Mouse (Mus musculus): ENCODE measurements at regions not wholly inside any gene's neighbourhood (a gene's known extent, or its start where the extent isn't known, plus 50 kb on each side); places are given as distances from the start of the nearest gene placed in this dataset.

DNA sequence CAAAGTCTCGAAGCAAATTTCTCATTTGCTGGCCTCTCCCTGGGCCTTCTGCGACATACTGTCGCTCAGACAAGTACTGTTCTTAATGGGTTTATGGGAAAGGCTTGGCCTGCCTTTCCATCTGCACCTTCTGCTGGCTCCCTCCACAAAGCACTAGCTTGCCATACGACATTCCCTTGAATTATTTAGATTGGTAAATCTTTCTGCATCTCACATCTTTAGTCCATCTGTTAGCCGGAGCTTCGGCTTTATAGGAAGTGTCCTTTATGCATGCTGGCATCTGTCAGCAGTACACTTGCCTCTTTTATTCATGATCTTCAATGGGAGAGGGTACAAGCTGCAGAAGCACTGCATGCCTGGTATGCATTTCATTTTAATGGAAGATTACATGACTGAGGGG lies 470.6 kb downstream of the Nuf2 start:
- intact Hi-C loops (cut with DNase I): no loop called here

DNA sequence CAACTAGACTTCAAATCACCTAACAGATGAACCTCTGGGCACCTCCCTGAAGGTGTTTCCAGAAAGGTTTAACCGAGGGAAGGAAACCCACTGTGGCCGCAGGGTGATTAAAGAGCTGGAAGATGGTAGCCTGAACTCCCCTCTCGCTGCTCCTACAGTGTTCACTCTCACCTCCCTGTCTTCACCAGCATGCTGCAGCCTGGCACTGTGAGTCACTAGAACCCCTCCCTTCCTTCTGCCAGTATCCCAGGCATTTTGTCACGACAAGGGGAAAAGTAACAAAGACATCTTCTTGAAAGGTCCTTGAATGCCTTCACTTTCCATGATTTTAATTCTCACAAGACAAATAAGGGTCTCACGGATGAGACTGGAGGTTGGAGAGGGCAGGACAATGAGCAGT lies 471.1 kb downstream of the Nuf2 start:
- intact Hi-C loops (cut with DNase I): no loop called here

DNA sequence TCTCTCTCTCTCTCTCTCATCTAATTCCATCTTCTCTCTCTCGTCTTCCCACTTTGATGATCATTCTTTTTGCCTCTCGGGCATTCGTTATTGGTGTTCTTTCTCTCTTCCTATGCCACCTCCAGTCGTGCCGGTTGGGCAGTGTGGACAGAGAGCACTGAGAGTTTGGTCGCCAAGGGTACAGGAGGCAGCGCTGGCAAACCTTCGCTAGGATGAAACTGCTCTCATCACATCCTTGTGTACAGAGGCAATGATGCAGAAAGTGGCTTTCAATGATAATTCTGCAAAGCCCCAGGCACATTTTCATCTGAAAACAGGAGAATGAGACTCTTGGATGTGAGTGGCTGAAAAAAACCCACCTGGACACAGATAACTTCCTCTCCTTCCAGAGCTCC lies 479.4 kb downstream of the Nuf2 start:
- intact Hi-C loops (cut with DNase I): no loop called here

DNA sequence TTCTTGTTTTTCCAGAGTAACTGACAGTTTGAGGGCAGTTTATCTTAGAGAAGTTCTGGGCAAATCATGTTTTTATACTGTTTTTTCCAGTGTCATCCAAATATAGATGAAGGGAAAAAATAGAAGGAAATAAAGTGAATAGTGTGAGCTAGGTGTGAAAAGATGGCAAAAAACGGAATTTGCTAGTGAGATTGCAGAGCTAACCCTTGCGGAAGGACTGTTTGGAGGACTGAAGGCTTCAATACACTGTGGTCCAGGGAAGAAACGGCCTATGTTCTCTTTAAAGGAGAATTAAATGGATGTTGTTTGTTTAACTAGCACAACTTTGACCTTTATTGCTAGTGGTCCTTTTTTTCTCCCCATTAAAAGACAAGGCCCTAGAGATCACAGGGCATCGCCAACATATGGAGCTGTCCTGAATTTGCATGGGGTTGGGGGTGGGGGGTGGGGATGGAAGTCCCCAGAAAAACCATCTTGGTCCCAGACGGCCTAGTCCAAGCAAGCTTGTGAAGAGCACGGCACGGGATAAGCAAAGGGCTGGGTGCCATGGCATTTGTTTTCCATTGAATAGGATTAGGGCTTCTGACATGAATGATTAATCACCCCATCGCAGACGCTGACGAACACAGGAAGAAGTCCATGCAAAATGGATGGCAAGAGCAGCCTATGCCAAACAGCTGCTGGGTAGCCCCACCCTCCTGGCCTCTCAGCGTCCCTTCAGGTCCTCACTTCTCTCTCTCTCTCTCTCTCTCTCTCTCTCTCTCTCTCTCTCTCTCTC lies 480.0 kb downstream of the Nuf2 start:
- intact Hi-C loops (cut with DNase I): no loop called here

DNA sequence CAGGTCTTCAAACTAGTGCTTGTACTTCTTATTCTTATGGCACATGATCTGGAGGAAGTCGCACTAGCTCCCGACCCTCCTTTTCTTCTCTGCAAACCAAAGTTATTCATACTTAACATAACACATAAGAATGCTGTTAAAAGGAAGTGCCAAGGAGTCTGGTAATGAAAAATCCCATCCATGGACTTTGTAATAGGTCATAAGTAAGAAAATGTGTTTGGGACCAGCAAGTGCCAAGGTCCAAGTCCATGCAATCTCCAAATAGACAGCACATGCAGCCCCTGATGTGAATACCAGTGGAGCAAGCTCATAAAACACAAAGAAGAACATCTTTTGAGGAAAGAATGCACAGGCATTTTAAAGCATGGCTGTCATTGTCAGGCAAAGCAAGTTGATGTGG lies 481.4 kb downstream of the Nuf2 start:
- intact Hi-C loops (cut with DNase I): no loop called here

DNA sequence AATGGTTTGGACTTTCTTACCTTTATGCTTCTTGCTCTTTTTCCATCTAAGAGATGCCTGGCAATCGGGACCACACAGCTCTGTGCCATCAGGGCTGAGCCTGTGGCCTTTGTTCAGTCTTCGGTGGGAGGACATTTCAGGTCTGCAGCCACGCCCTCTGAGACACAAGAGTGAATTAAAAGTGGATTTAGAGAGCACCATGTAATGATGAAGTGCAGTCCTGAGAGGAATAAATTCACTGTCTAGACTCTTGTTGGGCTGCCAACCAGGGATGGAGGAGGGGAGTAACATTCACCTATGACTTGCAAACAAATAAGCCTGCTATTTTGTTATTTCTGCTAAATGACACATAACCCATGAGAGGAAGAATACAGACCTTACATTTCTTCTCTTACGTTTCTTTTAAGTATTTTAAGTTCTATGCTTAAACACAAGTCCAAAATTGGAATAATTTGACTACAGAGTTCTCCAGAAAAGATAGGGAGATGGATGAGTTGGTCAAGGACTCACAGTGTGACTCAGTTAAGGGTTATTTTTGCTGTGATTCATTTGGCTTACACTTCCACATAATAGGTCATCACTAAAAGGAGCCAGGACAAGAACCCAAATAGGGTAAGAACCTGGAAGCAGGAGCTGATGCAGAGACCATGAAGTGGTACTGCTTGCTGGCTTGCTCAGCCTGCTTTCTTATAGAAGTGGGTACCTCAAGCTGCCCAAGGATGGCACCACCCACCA lies 484.3 kb downstream of the Nuf2 start:
- intact Hi-C loops (cut with DNase I): no loop called here

DNA sequence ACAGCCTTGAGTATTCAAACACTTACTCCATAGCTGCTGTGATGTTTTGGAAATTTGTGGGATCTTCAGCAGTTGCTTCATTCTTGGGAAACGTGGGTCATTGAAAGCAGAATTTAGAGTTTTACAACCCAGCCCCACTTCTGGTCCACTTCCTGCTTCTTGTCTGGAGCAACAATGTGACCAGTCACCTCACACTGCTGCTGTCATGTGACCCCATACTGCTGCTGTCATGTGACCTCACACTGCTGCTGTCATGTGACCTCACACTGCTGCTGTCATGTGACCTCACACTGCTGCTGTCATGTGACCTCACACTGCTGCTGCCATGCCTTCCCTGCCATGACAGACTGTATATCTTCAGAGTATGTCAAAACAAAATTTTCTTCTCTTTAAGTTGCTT lies 497.7 kb downstream of the Nuf2 start:
- intact Hi-C loops (cut with DNase I): no loop called here

DNA sequence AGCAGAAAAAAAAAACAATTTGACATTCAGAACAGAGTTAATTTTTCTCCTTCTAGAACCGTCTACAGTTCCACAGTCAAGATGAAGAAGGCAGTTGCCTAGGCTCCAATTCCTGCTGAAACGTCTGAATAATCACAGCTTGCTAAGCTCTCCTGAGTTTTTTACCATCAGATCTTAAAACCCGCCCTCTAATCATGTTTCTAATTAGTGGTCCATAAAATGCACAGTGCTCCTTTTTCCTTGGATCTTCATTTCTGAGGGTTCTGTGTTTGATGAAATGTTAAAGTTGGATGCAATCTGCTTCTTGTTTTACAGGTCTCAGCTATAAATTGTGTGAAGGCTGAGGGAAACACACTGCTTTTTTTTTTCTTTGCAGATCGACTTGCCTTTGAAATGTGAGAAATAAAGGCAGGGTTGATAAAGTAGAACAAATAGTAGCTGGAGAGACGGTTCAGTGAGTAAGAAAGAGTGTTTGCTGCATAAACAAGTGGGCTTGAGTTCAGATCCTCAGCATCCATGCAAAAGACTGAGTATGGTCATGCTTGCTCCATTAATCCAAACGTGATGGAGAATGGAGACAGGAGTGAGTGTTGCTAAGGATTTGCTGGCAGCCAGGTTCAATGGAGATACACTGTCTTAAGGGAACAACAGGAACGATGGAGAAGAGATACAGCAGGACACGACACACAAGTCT lies 499.3 kb downstream of the Nuf2 start:
- intact Hi-C loops (cut with DNase I): no loop called here

DNA sequence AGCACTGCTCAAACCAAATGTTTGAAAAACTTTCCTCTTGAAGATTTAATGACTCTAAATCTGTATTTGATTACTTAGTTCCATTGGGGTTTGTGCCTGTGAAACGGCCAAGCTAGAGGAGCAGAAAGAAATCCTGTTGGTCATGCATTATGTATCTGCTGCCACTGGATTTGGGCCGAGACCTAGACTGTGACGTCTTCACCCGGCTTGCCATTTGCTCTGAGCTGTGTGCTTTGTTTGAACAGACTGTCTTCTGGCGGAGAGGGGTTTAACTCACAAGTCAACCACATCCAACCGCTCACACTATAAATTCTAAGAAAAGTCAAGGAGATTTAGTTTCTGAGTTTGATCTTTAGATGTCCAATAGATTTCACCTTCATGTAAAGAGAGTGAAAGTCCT lies 503.6 kb downstream of the Nuf2 start:
- intact Hi-C loops (cut with DNase I): no loop called here

DNA sequence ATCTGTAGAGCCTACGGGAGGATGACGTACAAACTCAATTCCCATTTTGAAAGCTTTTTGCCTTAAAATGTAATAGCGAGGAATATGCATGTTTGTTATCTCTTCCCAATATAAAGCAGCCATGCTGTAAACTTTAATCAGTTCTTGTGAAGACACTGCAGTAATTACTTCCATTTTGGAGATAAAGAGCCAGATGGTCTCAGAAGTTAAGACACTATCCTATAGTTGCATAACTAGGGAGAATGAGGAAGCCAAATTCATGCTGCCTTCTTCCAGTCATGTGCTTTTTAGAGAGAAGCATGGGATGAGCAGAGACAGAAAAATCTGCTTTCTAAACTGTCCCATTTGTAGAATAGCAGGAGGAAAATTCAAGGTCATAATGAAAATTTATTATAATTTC lies 504.0 kb downstream of the Nuf2 start:
- intact Hi-C loops (cut with DNase I): no loop called here

DNA sequence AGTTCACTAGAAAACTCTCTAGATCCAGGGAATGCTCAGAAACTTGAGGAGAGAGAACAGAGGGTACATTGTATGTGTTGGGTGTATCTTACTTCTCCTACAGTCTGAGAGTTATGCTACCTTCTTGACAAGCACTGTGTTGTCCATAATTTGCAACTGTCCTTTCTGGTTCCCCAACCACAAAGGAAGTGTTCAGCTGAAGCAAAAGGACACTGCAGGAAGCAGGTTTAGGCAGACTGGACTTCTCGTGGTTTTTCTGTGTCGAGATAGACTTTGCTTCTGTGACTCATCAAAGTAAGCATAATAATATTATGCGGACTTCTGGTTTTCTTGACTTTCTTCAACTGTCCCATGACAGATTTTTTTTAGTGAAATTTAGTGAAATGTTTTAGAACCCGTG lies 506.7 kb downstream of the Nuf2 start:
- intact Hi-C loops (cut with DNase I): no loop called here

DNA sequence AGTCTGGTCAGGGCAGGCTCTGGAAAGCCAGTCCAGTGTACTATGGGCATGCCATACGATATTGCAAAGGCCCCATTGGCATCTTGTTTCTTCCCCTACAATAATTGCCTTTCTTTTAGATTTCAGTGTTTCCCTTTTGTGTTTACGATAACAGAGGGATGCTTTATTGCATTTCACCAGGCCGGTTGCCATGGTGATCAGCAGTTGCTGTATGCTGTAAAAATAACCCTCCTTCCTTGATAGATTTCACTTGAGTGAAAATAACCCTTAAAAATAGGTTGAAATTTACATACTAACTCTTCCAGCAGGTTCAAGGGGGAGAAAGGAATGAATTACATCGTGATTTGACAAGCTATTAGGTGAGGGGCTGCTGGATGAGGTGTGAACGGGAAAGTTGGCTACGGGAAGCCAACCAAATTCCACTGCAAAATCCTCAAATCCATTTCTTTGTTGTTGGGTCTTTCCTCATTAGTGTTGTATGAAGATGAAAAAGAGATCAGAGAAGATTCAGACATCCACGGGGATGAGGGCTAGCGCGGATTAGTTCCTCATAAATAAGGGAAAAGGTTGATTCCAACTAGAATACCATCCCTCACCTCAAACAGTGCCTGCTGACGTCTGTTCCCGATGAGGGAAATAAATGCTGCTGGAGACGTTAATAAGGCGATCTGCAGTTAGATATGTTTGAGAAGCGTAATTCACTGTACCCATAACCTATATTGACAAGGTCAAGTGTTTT lies 539.6 kb downstream of the Nuf2 start:
- intact Hi-C loops (cut with DNase I): no loop called here

DNA sequence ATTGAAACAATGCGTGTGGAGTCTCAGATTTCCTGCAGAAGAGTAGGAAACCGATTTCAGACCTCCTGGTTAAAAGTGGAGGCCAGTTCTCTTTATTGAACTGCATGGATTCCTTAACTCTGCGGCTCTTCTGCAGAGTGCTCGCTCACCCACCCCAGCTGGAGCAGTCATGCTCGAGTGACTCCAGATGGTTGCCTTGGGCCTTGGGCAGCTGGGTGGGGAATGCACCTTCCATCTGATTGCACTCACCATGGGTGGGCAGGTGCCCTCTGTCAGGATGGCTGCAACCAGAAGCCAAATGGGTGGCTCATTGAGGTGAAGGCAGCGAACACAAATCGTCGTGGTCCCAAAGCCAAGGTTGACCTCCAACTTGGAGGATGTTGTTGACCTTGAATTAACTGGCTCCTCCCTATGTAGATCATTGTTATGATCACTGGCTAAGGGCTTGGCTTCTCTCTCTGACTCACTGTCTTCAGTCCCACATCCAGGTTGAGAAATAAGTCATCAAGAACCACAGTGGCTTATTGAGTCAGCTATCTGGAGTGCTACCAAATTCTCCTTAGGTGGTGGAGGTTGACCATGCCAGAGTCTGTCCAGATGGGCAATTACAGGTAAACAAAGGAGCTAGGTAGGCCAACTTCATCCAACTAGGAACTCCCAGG lies 543.1 kb upstream of the Pbx1 start:
- intact Hi-C loops (cut with DNase I): no loop called here

DNA sequence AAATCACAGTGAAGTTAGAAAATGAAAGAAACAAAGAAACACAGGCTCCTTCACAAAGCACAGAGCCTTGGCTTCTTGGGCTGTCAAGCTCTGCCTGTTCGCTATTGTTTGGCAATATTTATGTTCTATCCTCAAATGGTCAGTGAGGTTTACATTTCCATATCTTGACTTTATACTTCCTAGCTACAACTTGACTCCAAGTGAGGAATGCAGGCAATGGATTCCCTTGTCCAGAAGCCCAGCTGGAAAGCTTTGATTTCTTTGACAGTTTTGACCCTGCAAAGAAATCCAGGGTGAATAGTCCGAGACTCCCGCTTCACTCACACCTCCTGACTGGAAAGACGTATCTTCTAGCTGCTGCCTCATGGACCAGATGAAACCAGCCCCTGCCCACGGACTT lies 537.3 kb upstream of the Pbx1 start:
- intact Hi-C loops (cut with DNase I): no loop called here

DNA sequence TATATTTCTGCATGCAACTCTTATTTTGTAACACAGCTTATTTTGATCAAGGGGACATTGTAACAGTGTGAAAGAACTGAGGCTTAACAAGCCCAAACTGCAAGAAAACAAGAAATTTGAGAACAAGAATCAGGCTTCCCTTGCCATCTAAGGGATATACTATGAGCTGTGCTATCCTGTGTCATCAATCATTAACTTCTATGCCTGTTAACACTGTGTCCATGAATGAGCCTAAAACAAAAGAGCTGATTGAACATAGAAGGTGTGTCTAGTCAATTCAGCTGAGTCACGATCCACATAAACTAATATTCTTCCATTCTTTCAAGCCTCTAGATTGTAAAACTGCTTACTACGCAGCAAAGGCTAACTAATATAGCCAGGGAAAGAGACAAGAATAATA lies 535.3 kb upstream of the Pbx1 start:
- intact Hi-C loops (cut with DNase I): no loop called here

DNA sequence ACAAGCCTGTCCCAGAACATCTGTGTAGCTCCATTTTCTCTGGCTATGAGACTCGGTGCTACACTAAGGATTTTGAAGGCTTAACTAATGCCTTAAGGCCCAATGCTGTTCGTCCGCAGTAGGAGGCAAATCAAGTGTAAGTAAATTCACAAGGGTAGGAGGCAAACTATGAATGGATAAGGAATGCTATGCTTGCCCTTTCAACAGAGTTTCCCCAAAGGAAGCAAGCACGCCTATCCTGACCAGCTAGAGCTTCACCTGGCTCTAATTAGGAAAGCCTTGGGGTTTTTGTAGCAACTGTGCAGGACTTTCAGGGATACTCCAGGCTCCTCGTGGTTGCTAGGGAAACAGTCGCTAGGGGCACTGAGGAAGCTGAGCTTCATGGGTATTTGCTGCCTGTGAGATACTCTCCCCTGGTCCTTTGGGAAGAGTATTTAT lies 532.4 kb upstream of the Pbx1 start:
- intact Hi-C loops (cut with DNase I): no loop called here

DNA sequence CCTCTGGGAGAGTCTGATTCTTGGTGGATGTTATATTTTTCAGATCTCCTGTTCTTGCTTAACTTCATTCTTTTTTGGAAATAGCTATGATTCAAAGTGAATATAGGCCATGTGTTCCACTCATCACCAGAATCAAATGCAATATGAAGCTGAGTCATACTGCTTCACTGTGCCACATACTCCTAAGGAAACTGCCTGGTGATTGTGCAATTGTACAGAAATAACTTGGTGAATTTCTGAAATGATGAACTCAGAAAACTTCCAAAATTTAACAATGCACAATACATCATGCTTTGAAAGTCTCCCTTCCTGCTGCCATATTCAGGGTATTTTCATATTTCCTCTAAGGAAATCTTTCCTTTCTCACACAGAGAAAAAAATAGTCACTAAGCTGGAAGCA lies 518.9 kb upstream of the Pbx1 start:
- intact Hi-C loops (cut with DNase I): no loop called here

DNA sequence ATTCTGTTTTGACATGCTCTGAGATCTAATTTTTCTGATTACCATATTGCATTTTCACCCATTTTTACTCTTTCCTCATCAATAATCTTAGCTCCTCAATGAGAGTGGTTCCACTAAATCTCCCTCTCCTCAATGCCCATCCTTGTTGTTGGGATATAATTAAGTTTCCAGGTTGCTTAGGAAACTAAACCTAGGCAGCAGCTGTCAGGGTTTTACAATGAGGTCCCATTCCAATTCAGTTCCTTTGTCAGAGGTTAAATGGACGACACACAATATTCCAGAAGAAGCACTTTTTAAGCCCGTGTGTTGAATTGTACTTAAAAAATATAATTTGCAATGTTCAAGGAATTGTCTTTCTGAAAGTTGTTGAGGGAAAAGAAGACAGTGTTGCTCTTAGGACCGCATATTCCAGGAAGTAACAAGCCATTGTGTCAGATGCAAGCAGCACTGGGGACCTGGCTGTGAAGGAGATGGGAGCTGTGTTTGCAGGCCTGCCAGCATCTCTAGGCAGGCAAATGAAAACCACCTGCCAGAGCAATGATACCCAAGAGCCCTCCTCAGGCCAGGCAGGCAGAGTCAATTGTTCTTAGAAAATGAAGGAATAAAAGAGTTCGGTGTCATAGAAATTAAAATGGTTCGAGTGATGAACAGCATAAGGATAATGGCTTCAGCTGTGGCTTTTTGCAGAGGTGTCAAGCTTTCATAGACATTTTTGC lies 492.2 kb upstream of the Pbx1 start:
- intact Hi-C loops (cut with DNase I): no loop called here

DNA sequence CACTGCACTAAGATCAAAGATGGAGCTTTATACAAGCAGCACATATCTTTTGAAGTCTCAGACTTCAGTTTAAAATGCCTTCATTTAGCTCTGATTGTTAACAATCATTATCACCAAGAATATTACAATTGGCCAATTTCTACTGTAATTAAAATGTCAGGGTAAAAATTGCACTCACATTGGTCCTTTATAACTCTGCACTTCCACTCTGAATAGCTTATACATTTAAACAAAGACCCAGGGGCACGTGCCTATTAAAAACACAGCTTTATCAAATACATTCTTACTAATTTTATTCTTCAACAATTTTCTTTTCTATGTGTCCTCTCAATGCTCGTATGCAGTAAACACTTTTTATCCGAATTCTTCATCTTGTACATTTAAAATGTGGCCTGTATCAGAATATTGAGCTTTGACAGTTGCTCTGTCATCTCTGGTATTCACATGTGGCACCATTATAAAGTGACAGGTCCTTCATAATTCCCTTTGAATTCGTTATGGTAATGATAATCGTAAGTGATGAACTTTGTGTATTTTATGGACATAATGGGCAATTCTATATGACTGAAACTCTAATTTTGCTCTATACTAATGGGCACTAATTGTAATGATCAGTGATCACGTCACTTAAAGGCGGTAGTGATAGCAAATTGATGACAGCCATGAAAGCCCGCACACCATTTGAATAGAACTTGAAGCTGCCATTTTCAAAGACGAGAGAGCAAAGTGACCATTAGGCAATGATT lies 486.4 kb upstream of the Pbx1 start:
- intact Hi-C loops (cut with DNase I): no loop called here

DNA sequence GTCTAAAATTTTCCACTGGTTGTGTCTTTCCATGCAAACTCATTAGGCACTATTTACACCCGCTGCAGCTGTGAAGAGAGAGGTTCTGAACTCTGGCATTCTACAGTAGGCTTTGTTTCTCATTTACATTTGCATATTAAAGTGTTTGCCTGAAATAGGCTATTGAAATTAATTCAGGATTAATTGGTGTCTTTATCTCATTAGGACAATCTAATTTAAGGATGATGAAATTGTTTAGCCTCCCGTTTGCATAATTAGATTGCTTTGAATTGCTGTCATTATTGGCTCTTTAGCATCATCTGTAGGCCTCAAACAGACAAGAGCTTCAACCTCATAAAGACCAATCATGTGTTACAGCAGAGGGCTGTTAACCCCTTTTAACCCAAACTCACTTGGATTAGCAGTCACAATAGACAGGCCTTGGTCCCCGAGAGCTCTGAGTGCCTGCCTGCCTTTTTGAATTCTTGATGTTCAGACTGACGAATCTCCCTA lies 476.7 kb upstream of the Pbx1 start:
- intact Hi-C loops (cut with DNase I): no loop called here
